Mouse (Mus musculus) adrenal gland, postnatal 4 days (tissue): Measurements from ENCODE around the gene Arxes2. TPM values are rescaled to one million over a fixed set of nuclear protein-coding genes. Genes with fewer than 3 reads are reported as not detected.
"Not testable (repeated sequence)": the region's sequence is repeated elsewhere in the genome, so short reads cannot be mapped to it uniquely, and the experiment has no call there.

Experiments used
- DNase-seq, 2 experiments: peaks; one replicate each; pipeline ENCODE4 v3.0.0; 2021 to 2022; ENCODE audit warnings: low spot score in 2 of 2, mixed read lengths in 2 of 2
- long read RNA-seq, 2 experiments: library from polyadenylated mRNA; stranded (forward); transcript quantifications; one replicate each; pipeline ENCODE4 v2.0.0; 2021
- total RNA-seq, 2 experiments: library from RNA; stranded (reverse); gene quantifications; 2 replicates each; pipeline ENCODE4 v1.2.3; 2021

The Arxes2 gene
- 10 to 100 TPM; 40.8 to 44.8 TPM for total RNA-seq
- long read RNA-seq, experiment 1, transcript Arxes2-201 (1 exons, 1,532 nt), result major isoform, 28 of 28 reads
- long read RNA-seq, experiment 1, partial matches to known transcripts, result 0 of 28 reads
- long read RNA-seq, experiment 1, other reads (novel, unspliced or antisense), result 0 of 28 reads
- long read RNA-seq, experiment 2, transcript Arxes2-201 (1 exons, 1,532 nt), result major isoform, 45 of 45 reads
- long read RNA-seq, experiment 2, partial matches to known transcripts, result 0 of 45 reads
- long read RNA-seq, experiment 2, other reads (novel, unspliced or antisense), result 0 of 45 reads

- not testable (repeated sequence) for DNase-seq
Observed at GRCm38 (mm10) chrX:135993664-135994119, at the start of gene Arxes2. TSS of gene Arxes2 (plus strand) at chrX:135993824.

GRCm38 (mm10) chrX:135948699-135949437, 44.8 kb upstream of the Arxes2 start:
- DNase-seq, result no peak

GRCm38 (mm10) chrX:135956988-135957690, 36.5 kb upstream of the Arxes2 start:
- DNase-seq, result no peak

- no peak for DNase-seq
Observed at GRCm38 (mm10) chrX:135957691-135958081, 35.9 kb upstream of the Arxes2 start.

GRCm38 (mm10) chrX:135958589-135959225, 34.9 kb upstream of the Arxes2 start:
- no peak for DNase-seq

- DNase-seq, result no peak
Observed at GRCm38 (mm10) chrX:135959536-135959935, 34.1 kb upstream of the Arxes2 start.

- no peak for DNase-seq
Observed at GRCm38 (mm10) chrX:135962342-135962741, 31.3 kb upstream of the Arxes2 start.

GRCm38 (mm10) chrX:135963130-135963529, 30.5 kb upstream of the Arxes2 start:
- DNase-seq, result no peak

- no peak for DNase-seq
Observed at GRCm38 (mm10) chrX:135963629-135964028, 30.0 kb upstream of the Arxes2 start.

GRCm38 (mm10) chrX:135973597-135974423, 19.8 kb upstream of the Arxes2 start:
- DNase-seq, result no peak

- DNase-seq, result no peak
Observed at GRCm38 (mm10) chrX:135974424-135975225, 19.0 kb upstream of the Arxes2 start.

- DNase-seq, result peak; percentile 21 to 35
Observed at GRCm38 (mm10) chrX:135975226-135975552, 18.4 kb upstream of the Arxes2 start.

GRCm38 (mm10) chrX:135984539-135985260, 8.9 kb upstream of the Arxes2 start:
- no peak for DNase-seq

- DNase-seq, result no peak
Observed at GRCm38 (mm10) chrX:135986267-135986666, 7.4 kb upstream of the Arxes2 start.

- DNase-seq, result no peak
Observed at GRCm38 (mm10) chrX:135990661-135991060, 3.0 kb upstream of the Arxes2 start.

- not testable (repeated sequence) for DNase-seq
Observed at GRCm38 (mm10) chrX:135993192-135993594, 431 bp upstream of the Arxes2 start.

- DNase-seq, result no peak
Observed at GRCm38 (mm10) chrX:136007199-136007843, 13.7 kb downstream of the Arxes2 start.

- no peak for DNase-seq
Observed at GRCm38 (mm10) chrX:136014392-136014791, 20.8 kb downstream of the Arxes2 start.

GRCm38 (mm10) chrX:136030331-136030730, 36.7 kb downstream of the Arxes2 start:
- DNase-seq, result no peak
